Mouse (Mus musculus) CD4-positive, CD25-positive, alpha-beta regulatory T cell, adult 2 months (primary cell): ENCODE data around the gene Zcchc17.
A peak's percentile ranks its signal among the peaks of the same experiment; 100 is the strongest.

Experiments used
- DNase-seq: peaks from one replicate; pipeline ENCODE4 v3.0.0-alpha.2; 2012; ENCODE audit warnings: low read depth, low spot score

Zcchc17 gene

DNA sequence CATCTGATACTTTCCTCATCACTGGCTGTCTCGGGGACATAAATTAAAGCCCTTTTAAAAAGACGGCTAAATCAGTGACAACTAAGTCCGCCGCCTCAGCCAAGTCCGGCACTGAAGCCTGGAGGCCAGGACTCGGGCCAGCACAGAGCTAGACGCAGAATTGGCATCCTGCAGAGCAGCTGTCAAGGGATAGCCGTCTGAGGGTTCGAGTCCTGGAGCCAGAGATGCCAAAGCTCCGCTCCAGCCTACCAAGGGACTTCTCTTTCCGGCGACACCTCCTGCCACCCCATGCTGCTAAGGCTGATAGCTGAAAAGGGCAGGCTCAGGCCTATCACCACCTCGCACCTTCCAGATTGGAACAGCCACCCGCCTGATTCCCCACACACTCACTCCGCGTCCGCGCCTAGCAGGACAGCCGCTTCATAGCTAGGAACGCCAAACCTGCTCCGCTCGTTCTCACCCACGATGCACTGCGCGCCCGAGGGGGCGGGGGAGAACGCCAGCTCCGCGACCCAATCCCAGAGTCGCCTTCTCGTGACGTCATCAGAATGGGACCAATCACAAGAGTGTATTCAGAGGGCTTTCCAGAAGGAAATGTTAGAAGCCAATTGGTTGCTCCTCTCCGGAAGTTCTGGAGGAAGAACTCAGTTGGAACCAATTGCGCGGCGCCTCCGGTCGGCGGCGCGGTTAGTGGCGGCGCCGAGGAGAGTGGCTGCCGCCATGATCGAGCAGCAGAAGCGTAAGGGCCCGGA, at the start of gene Zcchc17, which contains the start of gene Snrnp40:
TSS of gene Zcchc17 (minus strand) at position 458 of the 752 bp plus-strand sequence.
TSS of gene Snrnp40 (plus strand) at position 647 of the 752 bp plus-strand sequence.
- peak; percentile 99 for DNase-seq

DNA sequence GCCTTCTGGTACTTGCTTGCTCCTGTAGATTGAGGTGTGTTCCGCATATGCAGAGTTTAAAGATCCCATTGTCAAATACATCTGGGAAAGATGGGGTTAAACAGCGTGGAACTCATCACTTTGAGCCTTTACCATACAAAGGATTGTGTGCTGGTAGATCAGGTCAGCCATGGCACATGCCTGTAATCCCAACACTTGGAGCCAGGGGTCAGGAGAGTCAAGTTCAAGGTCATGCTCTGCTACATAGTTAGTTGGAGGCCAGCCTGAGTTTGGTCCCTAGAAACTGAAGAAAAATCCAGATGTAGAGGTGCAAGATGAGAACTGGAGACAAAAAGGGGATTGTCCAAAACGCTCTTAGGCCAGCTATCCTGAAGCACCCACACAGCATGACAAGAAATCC, 31.5 kb upstream of the Zcchc17 start:
- DNase-seq: no peak

DNA sequence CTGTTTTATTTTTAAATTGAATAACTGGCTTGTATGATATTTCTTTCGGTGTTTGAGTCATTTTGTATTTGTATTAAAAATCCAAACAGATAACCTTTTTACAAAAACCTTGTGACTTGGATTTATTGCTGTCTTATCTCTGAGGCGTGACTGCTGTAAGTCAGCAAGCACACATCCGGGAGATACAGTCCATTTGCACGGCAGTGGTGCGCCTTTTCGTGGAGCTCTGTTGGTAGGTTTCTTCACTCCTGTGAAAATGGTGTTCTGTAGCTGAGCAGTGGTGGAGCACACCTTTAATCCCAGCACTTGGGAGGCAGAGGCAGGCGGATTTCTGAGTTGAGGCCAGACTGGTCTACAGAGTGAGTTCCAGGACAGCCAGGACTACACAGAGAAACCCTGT, 30.2 kb upstream of the Zcchc17 start:
- no peak for DNase-seq

- DNase-seq: no peak
Measured at GRCm38 (mm10) chr4:130389496-130389895, 29.8 kb upstream of the Zcchc17 start.

- no peak for DNase-seq
Measured at GRCm38 (mm10) chr4:130387256-130387655, 27.5 kb upstream of the Zcchc17 start.

DNA sequence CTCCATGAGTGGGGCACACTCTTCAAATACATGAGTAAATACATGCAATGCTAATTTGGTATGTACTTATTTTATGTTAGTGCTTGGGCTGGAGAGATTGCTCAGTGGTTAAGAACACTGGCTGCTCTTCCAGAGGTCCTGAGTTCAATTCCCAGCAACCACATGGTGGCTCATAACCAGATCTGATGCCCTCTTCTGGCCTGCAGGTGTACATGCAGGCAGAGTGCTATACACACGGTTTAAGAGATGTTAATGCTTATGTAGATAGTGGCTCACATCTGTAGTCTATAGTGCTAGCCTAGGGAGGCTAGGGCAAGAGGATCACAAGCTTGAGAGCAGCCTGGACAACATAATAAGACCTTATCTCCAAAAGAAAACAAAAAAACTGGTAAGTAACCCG, 20.7 kb upstream of the Zcchc17 start:
- no peak for DNase-seq

- no peak for DNase-seq
Measured at GRCm38 (mm10) chr4:130379181-130379580, 19.4 kb upstream of the Zcchc17 start.

DNA sequence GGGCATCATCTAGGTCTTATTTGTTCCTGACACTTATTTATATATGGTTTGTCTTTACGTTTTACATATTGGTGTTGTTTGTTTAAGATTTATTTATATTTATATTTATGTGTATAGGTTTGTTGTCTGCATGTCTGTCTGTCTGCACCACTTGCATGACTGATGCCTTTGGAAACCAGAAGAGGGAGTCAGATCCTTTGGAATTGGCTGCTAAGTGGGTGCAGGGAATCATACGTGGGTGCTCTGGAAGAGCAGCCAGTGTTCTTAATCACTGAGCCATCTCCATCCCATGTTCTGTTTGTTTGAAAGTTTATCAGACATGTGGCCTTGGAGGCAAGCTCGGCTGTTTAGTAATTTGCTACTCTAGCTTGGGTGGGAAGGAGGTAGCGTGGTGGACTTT, 17.8 kb upstream of the Zcchc17 start:
- no peak for DNase-seq

DNA sequence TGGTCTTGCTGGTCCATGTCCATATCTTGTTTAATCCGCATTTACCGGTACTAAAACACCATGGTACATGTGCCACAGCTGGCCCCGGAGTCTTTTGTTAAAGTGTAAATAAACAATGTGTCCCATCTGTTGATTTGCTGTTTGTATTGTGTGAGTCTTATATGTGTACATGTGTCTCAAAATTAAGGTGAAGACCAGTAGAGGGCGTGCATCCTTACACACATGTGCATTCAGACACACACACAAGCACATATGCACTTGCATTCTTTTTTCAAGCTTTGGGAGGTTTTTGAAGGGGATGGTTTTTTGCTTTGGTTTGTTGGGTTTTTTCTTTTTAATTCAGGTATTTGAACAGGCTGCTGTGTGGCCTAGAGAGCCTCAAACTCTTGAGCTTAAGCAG, 16.9 kb upstream of the Zcchc17 start:
- peak; percentile 14 for DNase-seq

DNA sequence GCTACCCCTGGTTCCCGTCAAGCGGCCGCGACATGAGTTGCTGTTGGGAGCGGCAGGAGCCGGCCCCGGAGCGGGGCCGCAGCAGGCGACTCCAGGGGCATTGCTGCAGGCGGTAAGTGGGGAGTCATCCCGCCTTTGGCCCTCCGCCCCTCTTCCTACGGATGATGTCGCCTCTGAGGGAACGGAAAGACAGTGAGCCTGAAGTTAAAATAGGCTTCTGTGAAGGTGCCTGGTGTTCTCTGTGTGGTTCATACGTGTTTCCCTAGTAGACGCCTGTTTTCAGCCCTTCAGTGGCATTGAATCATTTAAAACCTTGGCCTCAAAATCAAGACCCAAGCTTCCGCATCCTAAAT, 471 bp upstream of the Zcchc17 start:
- DNase-seq: no peak

DNA sequence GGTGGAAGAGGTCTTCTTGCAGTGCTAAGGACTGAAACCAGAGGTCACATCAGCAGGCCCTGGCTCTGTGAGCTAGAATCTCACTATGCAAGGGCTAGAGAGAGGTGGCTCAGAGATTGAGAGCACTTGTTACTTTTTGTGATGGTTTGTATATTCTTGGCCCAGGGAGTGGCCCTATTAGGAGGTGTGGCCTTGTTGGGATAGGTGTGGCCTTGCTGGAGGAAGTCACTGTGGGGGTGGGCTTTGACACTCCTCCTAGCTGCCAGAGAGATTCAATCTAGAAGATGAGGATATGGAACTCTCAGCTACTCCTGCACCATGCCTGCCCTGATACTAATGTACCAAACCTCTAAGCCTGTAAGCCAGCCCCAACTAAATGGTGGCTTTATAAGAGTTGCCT, 1.8 kb downstream of the Zcchc17 start:
- DNase-seq: peak; percentile 10

- no peak for DNase-seq
Measured at GRCm38 (mm10) chr4:130352588-130352987, 7.2 kb downstream of the Zcchc17 start.

GRCm38 (mm10) chr4:130350690-130351422, 8.9 kb downstream of the Zcchc17 start:
- no peak for DNase-seq

- DNase-seq: peak; percentile 11
Measured at GRCm38 (mm10) chr4:130349666-130350065, 10.1 kb downstream of the Zcchc17 start.

DNA sequence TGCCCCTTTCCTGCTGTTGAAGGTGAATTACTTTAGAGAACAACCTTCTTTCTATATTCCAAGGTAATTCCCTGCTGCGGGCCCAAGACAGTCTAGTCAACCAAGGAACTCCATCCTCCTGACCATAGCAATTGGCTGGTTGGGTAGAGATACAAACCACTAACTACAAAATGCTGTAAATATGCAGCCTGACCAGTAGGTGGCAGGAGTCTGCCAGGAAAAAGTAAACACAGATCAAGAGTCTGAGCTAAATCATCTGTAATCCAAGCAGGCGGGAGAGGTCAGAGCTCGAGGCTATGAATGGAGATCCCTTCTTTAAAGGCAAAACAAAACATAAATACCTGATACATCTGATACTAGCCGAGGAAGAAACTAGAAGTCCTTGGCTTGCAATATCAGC, 18.1 kb downstream of the Zcchc17 start:
- DNase-seq: peak; percentile 73

GRCm38 (mm10) chr4:130335867-130336266, 23.9 kb downstream of the Zcchc17 start:
- DNase-seq: no peak

GRCm38 (mm10) chr4:130327366-130327765, 32.4 kb downstream of the Zcchc17 start:
- no peak for DNase-seq

GRCm38 (mm10) chr4:130325446-130325845, 34.3 kb downstream of the Zcchc17 start:
- DNase-seq: no peak

GRCm38 (mm10) chr4:130323607-130324006, 36.1 kb downstream of the Zcchc17 start:
- DNase-seq: no peak

DNA sequence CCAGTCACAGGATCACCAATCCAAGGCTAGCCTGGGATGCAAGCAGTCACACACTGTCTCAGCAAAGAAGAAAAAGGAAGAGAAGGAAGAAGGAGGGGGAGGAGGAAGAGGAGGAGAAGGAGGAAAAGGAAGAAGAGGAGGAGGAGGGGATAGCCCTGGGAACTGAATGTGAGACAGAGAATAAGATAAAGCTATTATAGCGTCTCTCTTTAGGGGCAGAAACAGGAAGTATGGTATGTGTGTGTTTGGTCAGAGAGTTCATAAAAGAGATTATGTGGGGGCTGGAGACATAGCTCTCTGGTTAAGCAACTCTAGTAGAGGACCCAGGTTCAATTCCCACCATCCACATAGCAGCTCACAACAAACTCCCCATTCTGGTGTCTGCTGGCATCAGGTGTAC, 36.6 kb downstream of the Zcchc17 start:
- no peak for DNase-seq

DNA sequence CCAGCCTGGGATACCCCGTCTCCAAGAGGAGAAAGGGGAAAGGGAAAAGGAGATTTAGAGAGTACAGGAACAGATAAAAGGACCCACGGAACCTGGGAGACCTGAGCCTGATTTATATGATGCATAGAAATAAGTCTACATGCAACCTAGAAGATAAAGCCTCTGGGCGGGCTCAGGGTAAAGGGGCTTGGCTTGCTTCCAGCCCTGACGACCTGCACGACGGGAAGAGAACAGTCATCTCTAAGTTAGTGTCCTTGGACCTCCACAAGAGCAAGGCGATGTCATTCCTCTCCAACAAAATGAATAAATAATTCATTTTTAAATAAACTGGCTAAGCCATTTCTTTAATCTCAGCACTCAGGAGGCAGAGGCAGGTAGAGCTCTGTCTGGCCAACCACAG, 37.2 kb downstream of the Zcchc17 start:
- DNase-seq: no peak

DNA sequence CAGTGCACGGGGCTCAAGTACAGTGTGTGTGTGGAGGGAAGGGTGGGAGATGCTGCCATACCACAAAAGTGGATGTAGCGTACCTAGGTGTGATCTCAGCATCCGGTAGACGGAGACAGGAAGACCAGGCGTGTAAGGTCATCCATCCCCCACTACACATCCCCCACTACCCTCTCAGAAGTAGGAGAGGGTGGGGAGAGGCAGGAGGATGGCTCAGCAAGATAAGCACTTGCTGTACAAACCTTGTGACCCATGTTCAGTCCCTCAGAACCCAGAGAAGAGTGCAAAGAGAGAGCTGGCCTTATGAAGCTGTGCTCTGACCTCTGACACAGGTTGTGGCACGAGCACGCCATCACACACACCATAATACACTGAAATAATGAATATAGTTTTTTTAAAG, 38.1 kb downstream of the Zcchc17 start:
- DNase-seq: no peak

DNA sequence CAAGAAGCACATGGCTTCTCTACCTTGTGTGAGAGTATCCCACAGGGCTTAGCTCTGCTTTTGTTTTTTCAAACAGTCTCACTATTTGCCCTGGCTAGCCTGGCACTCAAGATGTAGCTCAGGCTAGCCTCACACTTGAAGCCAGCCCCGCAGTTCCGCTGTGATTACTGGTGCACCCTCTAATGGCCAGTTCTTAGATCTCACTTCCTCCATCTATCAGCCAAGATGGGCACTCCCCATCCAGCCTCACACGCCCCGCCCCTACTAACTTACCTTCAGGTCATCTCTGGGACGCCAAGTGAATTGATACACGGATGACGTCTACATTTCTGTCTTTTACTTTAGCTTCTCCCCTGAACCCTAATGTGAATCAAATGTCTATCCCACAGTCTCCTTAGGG, 40.2 kb downstream of the Zcchc17 start:
- DNase-seq: no peak
